Mouse (Mus musculus) Muller cell, postnatal 12 days (primary cell): ENCODE measurements at regions not wholly inside any gene's neighbourhood (a gene's known extent, or its start where the extent isn't known, plus 50 kb on each side); places are given as distances from the start of the nearest gene placed in this dataset.

Experiments used
- DNase-seq: peaks from one replicate; pipeline ENCODE4 v3.0.0-alpha.2; 2015; ENCODE audit errors: inconsistent ontology term

- no peak for DNase-seq
Measured at GRCm38 (mm10) chr12:59312703-59313102, 93.2 kb upstream of the Fbxo33 start.

- DNase-seq: no peak
Measured at GRCm38 (mm10) chr12:59307958-59308357, 88.4 kb upstream of the Fbxo33 start.

- DNase-seq: peak; percentile 19
Measured at GRCm38 (mm10) chr12:59304522-59304921, 85.0 kb upstream of the Fbxo33 start.
